Mouse (Mus musculus): ENCODE measurements around the gene Nit2. TPM values are rescaled to one million over a fixed set of nuclear protein-coding genes. Genes with fewer than 3 reads are reported as not detected.

Nit2 gene
- total and polyA plus RNA-seq, 3 experiments: 33.6 to 38.9 TPM; not detected in 1

- no peak overlapping the region for H3K27ac ChIP-seq (ENCODE audit: control insufficient read depth, low read depth, low read length)
- H3K4me3 ChIP-seq (ENCODE audit: control insufficient read depth in 1 of 2, insufficient read depth in 1 of 2, low read depth in 2 of 2, low read length in 2 of 2): no peak overlapping the region
- peaks cover 3% of the 10 kb centered on the region in 2 experiments for H3K4me1 ChIP-seq (ENCODE audit: control insufficient read depth in 1 of 2, insufficient read depth in 2 of 2, low read length in 2 of 2)
- H3K36me3 ChIP-seq (ENCODE audit: control insufficient read depth in 1 of 2, insufficient read depth in 2 of 2, low read length in 2 of 2): peaks cover 2 to 16% of the 10 kb centered on the region in 2 experiments
- H3K9me3 ChIP-seq (replicated peaks; ENCODE audit: insufficient read depth, low read length): no peaks in the 10 kb centered on the region
- no peak for TF ChIP-seq CHD2 (IDR thresholded peaks at IDR 0.05; ENCODE audit: low read length)
- TF ChIP-seq POLR2AphosphoS2 (IDR thresholded peaks at IDR 0.05; ENCODE audit: low read length): no peak
- TF ChIP-seq JUND (IDR thresholded peaks at IDR 0.05; ENCODE audit: low read depth, low read length): no peak
- TF ChIP-seq ZMIZ1 (IDR thresholded peaks at IDR 0.05; ENCODE audit: low read depth, low read length): no peak
- no peak for TF ChIP-seq MEF2A (IDR thresholded peaks at IDR 0.05; ENCODE audit: extremely low read depth, insufficient replicate concordance, low read depth, low read length, poor library complexity, severe bottlenecking)
- TF ChIP-seq MYB (IDR thresholded peaks at IDR 0.05; ENCODE audit: low read depth, low read length): no peak
- no peak for TF ChIP-seq USF2 (IDR thresholded peaks at IDR 0.05; ENCODE audit: borderline replicate concordance in 1 of 2, insufficient read depth in 1 of 2, low read depth in 1 of 2, low read length in 2 of 2)
- TF ChIP-seq MAX (IDR thresholded peaks at IDR 0.05; ENCODE audit: low read length): no peak
- TF ChIP-seq USF1 (IDR thresholded peaks at IDR 0.05; ENCODE audit: low read depth, low read length): no peak
- no peak for TF ChIP-seq EP300 (IDR thresholded peaks at IDR 0.05; ENCODE audit: low read depth in 1 of 2, low read length in 2 of 2)
- TF ChIP-seq MAZ (IDR thresholded peaks at IDR 0.05; ENCODE audit: low read depth, low read length): no peak
- TF ChIP-seq POLR2AphosphoS5 (IDR thresholded peaks at IDR 0.05; ENCODE audit: borderline replicate concordance, low read depth, low read length): no peak
- TF ChIP-seq HCFC1 (IDR thresholded peaks at IDR 0.05; ENCODE audit: low read depth, low read length): no peak
- no peak for TF ChIP-seq RCOR1 (IDR thresholded peaks at IDR 0.05; ENCODE audit: low read depth, low read length)
- no peak for TF ChIP-seq GABPA (IDR thresholded peaks at IDR 0.05; ENCODE audit: low read depth, low read length)
- no peaks in the 10 kb centered on the region for H3K79me2 ChIP-seq (ENCODE audit: control insufficient read depth, insufficient read depth, low read length, poor library complexity)
- no peak for DNase-seq (ENCODE audit: low read depth, low spot score)
- no peak overlapping the region for H3K9ac ChIP-seq (ENCODE audit: control insufficient read depth, low read depth, low read length, poor library complexity, severe bottlenecking)
- no peaks in the 10 kb centered on the region for H3K27me3 ChIP-seq (ENCODE audit: control insufficient read depth in 1 of 2, insufficient read depth in 2 of 2, low read length in 2 of 2)
Measured at GRCm38 (mm10) chr16:57182037-57182436, 14.9 kb upstream of the Nit2 start.

GRCm38 (mm10) chr16:57181180-57181579 lies 14.0 kb upstream of the Nit2 start:
- H3K9me3 ChIP-seq (replicated peaks; ENCODE audit: insufficient read depth, low read length): no peaks in the 10 kb centered on the region
- H3K36me3 ChIP-seq (ENCODE audit: control insufficient read depth in 1 of 2, insufficient read depth in 2 of 2, low read length in 2 of 2): peaks cover 3 to 14% of the 10 kb centered on the region in 2 experiments
- H3K4me3 ChIP-seq (ENCODE audit: control insufficient read depth in 1 of 2, insufficient read depth in 1 of 2, low read depth in 2 of 2, low read length in 2 of 2): no peak overlapping the region
- H3K4me1 ChIP-seq (ENCODE audit: control insufficient read depth in 1 of 2, insufficient read depth in 2 of 2, low read length in 2 of 2): peaks cover 3 to 6% of the 10 kb centered on the region in 2 experiments
- H3K27me3 ChIP-seq (ENCODE audit: control insufficient read depth in 1 of 2, insufficient read depth in 2 of 2, low read length in 2 of 2): no peaks in the 10 kb centered on the region
- H3K9ac ChIP-seq (ENCODE audit: control insufficient read depth, low read depth, low read length, poor library complexity, severe bottlenecking): no peak overlapping the region
- H3K79me2 ChIP-seq (ENCODE audit: control insufficient read depth, insufficient read depth, low read length, poor library complexity): no peaks in the 10 kb centered on the region
- TF ChIP-seq CTCF (IDR thresholded peaks at IDR 0.05 in 2 of 3, conservative IDR thresholded peaks at IDR 0.05 in 1 of 3; ENCODE audit: control insufficient read depth in 1 of 3, insufficient read depth in 1 of 3, low read depth in 2 of 3, low read length in 3 of 3, poor library complexity in 1 of 3, severe bottlenecking in 1 of 3) (no peak), USF2 (IDR thresholded peaks at IDR 0.05; ENCODE audit: borderline replicate concordance in 1 of 2, insufficient read depth in 1 of 2, low read depth in 1 of 2, low read length in 2 of 2) (no peak), JUND (IDR thresholded peaks at IDR 0.05; ENCODE audit: low read depth, low read length) (no peak), TBP (IDR thresholded peaks at IDR 0.05; ENCODE audit: low read depth, low read length) (no peak), EP300 (IDR thresholded peaks at IDR 0.05; ENCODE audit: low read depth in 1 of 2, low read length in 2 of 2) (no peak), UBTF (IDR thresholded peaks at IDR 0.05; ENCODE audit: borderline replicate concordance, insufficient read depth, low read depth, low read length) (no peak), MYC (IDR thresholded peaks at IDR 0.05; ENCODE audit: low read depth, low read length) (no peak), ZKSCAN1 (IDR thresholded peaks at IDR 0.05; ENCODE audit: low read depth, low read length) (no peak), TCF12 (IDR thresholded peaks at IDR 0.05; ENCODE audit: low read depth, low read length) (no peak), RAD21 (IDR thresholded peaks at IDR 0.05; ENCODE audit: low read depth, low read length) (no peak), ETS1 (IDR thresholded peaks at IDR 0.05; ENCODE audit: low read depth, low read length) (no peak), SMC3 (IDR thresholded peaks at IDR 0.05; ENCODE audit: low read depth, low read length) (no peak), MAFK (IDR thresholded peaks at IDR 0.05; ENCODE audit: borderline replicate concordance, low read depth, low read length) (no peak), BHLHE40 (IDR thresholded peaks at IDR 0.05; ENCODE audit: borderline replicate concordance, low read depth, low read length) (no peak), HCFC1 (IDR thresholded peaks at IDR 0.05; ENCODE audit: low read depth, low read length) (no peak), MEF2A (IDR thresholded peaks at IDR 0.05; ENCODE audit: extremely low read depth, insufficient replicate concordance, low read depth, low read length, poor library complexity, severe bottlenecking) (no peak), NELFE (IDR thresholded peaks at IDR 0.05; ENCODE audit: low read depth, low read length) (no peak), ZNF384 (IDR thresholded peaks at IDR 0.05; ENCODE audit: low read depth, low read length) (no peak)
- no peak for DNase-seq (ENCODE audit: low read depth, low spot score)
- no peak overlapping the region for H3K27ac ChIP-seq (ENCODE audit: control insufficient read depth, low read depth, low read length)
